8 mouse cellular contexts compared by ENCODE assay signal in genomic region chr3:51416073-51416363, GRCm38 (mm10). TPM values are rescaled to one million over a fixed set of nuclear protein-coding genes. Genes with fewer than 3 reads are reported as not detected.
DNase-seq lines count a peak whose midpoint lies in the region; ATAC-seq and TF ChIP-seq lines count a peak whose summit lies in the region.

No protein-coding gene starts in this region.

- under 1% methylated on average over 28 of the region's 30 CpGs for WGBS in liver, adult 2 months
- under 1% methylated on average over 30 of the region's 30 CpGs for WGBS in embryonic facial prominence, embryonic 15.5 days
- 0% methylated on average over 26 of the region's 30 CpGs for WGBS in limb, embryonic 11.5 days
- under 1% methylated on average over 29 of the region's 30 CpGs for WGBS in neural tube, embryonic 15.5 days

- H3K79me2 ChIP-seq in liver, adult 2 months (ENCODE audit: control insufficient read depth, insufficient read depth, low read length): peaks cover 7% of the 10 kb centered on the region; the same call in 1 of the 2 replicates

- H3K4me1 ChIP-seq in liver, adult 2 months (ENCODE audit: control insufficient read depth, insufficient read depth, low read length): peaks cover 13% of the 10 kb centered on the region; the same call in 1 of the 2 replicates
- peaks cover 16% of the 10 kb centered on the region for H3K4me1 ChIP-seq in embryonic facial prominence, embryonic 15.5 days
- peaks cover 7% of the 10 kb centered on the region for H3K4me1 ChIP-seq in limb, embryonic 11.5 days (ENCODE audit: control insufficient read depth, insufficient read depth, low read length)
- peaks cover 32% of the 10 kb centered on the region for H3K4me1 ChIP-seq in neural tube, embryonic 15.5 days

- H3K4me2 ChIP-seq in embryonic facial prominence, embryonic 15.5 days (replicated peaks): peak overlapping the region; percentile 55
- H3K4me2 ChIP-seq in limb, embryonic 11.5 days (ENCODE audit: low read depth, severe bottlenecking): peak overlapping the region; percentile 46; the same call in 1 of the 2 replicates
- peak overlapping the region; percentile 86 for H3K4me2 ChIP-seq in neural tube, embryonic 15.5 days

- no peak for TF ChIP-seq CTCF in liver, adult 2 months (IDR thresholded peaks at IDR 0.05; ENCODE audit: low read depth, low read length)

- DNase-seq in liver, adult 2 months (ENCODE audit: extremely low read depth, low read depth, low spot score): peak; percentile 20
- no peak for DNase-seq in liver
- no peak for DNase-seq in limb, embryonic 11.5 days (ENCODE audit: low spot score)
- no peak for DNase-seq in cerebellum, postnatal 25 days
- no peak for DNase-seq in left cerebral cortex, postnatal 25 days (ENCODE audit: low spot score in 2 of 2)
- DNase-seq in lung, postnatal 14 days: no peak

- H3K36me3 ChIP-seq in liver, adult 2 months (ENCODE audit: control insufficient read depth, insufficient read depth, low read length): no peaks in the 10 kb centered on the region
- no peaks in the 10 kb centered on the region for H3K36me3 ChIP-seq in embryonic facial prominence, embryonic 15.5 days
- H3K36me3 ChIP-seq in limb, embryonic 11.5 days (ENCODE audit: control insufficient read depth, insufficient read depth, low read length): no peaks in the 10 kb centered on the region
- H3K36me3 ChIP-seq in neural tube, embryonic 15.5 days: no peaks in the 10 kb centered on the region

- H3K4me3 ChIP-seq in liver, adult 2 months (ENCODE audit: insufficient read depth, low read depth, low read length): peak overlapping the region; percentile 98
- peak overlapping the region; percentile 98 for H3K4me3 ChIP-seq in embryonic facial prominence, embryonic 15.5 days (replicated peaks)
- peak overlapping the region; percentile 99 for H3K4me3 ChIP-seq in limb, embryonic 11.5 days (ENCODE audit: low read depth, low read length)
- peak overlapping the region; percentile 98 for H3K4me3 ChIP-seq in neural tube, embryonic 15.5 days (replicated peaks)

- no peaks in the 10 kb centered on the region for H3K9me3 ChIP-seq in embryonic facial prominence, embryonic 15.5 days (replicated peaks)
- H3K9me3 ChIP-seq in limb, embryonic 11.5 days (ENCODE audit: control insufficient read depth, low read length): no peaks in the 10 kb centered on the region
- H3K9me3 ChIP-seq in neural tube, embryonic 15.5 days (replicated peaks): no peaks in the 10 kb centered on the region

- H3K9ac ChIP-seq in liver, adult 2 months (ENCODE audit: low read depth, low read length): peak overlapping the region; percentile 91
- H3K9ac ChIP-seq in embryonic facial prominence, embryonic 15.5 days: peak overlapping the region; percentile 93
- H3K9ac ChIP-seq in limb, embryonic 11.5 days (ENCODE audit: low read length): peak overlapping the region; percentile 97
- peak overlapping the region; percentile 85 for H3K9ac ChIP-seq in neural tube, embryonic 15.5 days (replicated peaks)

- H3K27me3 ChIP-seq in liver, adult 2 months (ENCODE audit: control insufficient read depth, insufficient read depth, low read length): no peaks in the 10 kb centered on the region
- H3K27me3 ChIP-seq in embryonic facial prominence, embryonic 15.5 days: no peaks in the 10 kb centered on the region
- no peaks in the 10 kb centered on the region for H3K27me3 ChIP-seq in limb, embryonic 11.5 days (ENCODE audit: control insufficient read depth, insufficient read depth, low read length)
- H3K27me3 ChIP-seq in neural tube, embryonic 15.5 days (replicated peaks): no peaks in the 10 kb centered on the region

- no peak for TF ChIP-seq POLR2A in liver, adult 2 months (IDR thresholded peaks at IDR 0.05; ENCODE audit: extremely low read depth, insufficient read depth, low read length)

- intact Hi-C loops in left cerebral cortex, postnatal 25 days (cut with DNase I): no loop called here

- peak overlapping the region; percentile 73 for H3K27ac ChIP-seq in liver, adult 2 months (replicated peaks; ENCODE audit: insufficient read depth, low read depth, low read length)
- peak overlapping the region; percentile 92 for H3K27ac ChIP-seq in embryonic facial prominence, embryonic 15.5 days (replicated peaks)
- H3K27ac ChIP-seq in limb, embryonic 11.5 days (replicated peaks; ENCODE audit: low read depth, low read length): peak overlapping the region; percentile 89
- H3K27ac ChIP-seq in neural tube, embryonic 15.5 days (replicated peaks): peak overlapping the region; percentile 92

- ATAC-seq in embryonic facial prominence, embryonic 15.5 days (ENCODE audit: insufficient number of reproducible peaks, low FRiP score, low TSS enrichment, low read depth): peak; percentile 56; the same call in 1 of the 2 replicates
- ATAC-seq in limb, embryonic 11.5 days (ENCODE audit: insufficient number of reproducible peaks, low FRiP score, low TSS enrichment, low read depth): peak; percentile 69
- ATAC-seq in neural tube, embryonic 15.5 days (ENCODE audit: low FRiP score): peak; percentile 66; the same call in 1 of the 2 replicates

RNA-seq across cellular contexts. Expression of gene Naa15, which starts 1.1 kb away (rescaled TPM):
- 14.8 TPM in 2 replicates for total RNA-seq in liver, adult 2 months (2014; rRNA removed)
- 1.8 and 2.0 TPM in 2 replicates for polyA plus RNA-seq in liver, adult 2 months (2012; rRNA removed)
- 40.6 and 41.4 TPM in 2 replicates for polyA plus RNA-seq in embryonic facial prominence, embryonic 15.5 days (2015; fragmentation: Nextera tagmentation; extraction: Ambion mirVana)
- 52.0 and 54.4 TPM in 2 replicates for polyA plus RNA-seq in limb, embryonic 11.5 days (2014; fragmentation: Nextera tagmentation; extraction: Ambion mirVana)
- polyA plus RNA-seq in neural tube, embryonic 15.5 days (2015; fragmentation: Nextera tagmentation; extraction: Ambion mirVana): 40.6 and 42.8 TPM in 2 replicates
- total RNA-seq in left cerebral cortex, postnatal 25 days (2021): 10 to 100 TPM; 46.8 to 51.3 TPM

RNA-seq across cellular contexts. Expression of gene Ndufc1, which starts 7.2 kb away (rescaled TPM):
- 104 and 139 TPM in 2 replicates for total RNA-seq in liver, adult 2 months (2014; rRNA removed)
- 179 and 231 TPM in 2 replicates for polyA plus RNA-seq in liver, adult 2 months (2012; rRNA removed)
- polyA plus RNA-seq in embryonic facial prominence, embryonic 15.5 days (2015; fragmentation: Nextera tagmentation; extraction: Ambion mirVana): 613 and 635 TPM in 2 replicates
- polyA plus RNA-seq in limb, embryonic 11.5 days (2014; fragmentation: Nextera tagmentation; extraction: Ambion mirVana): 663 and 706 TPM in 2 replicates
- 784 and 883 TPM in 2 replicates for polyA plus RNA-seq in neural tube, embryonic 15.5 days (2015; fragmentation: Nextera tagmentation; extraction: Ambion mirVana)
- 100 to 1,000 TPM; 362 to 365 TPM for total RNA-seq in left cerebral cortex, postnatal 25 days (2021)

RNA-seq across cellular contexts. Expression of gene Mgarp, which starts 19.5 kb away (rescaled TPM):
- total RNA-seq in liver, adult 2 months (2014; rRNA removed): 2.8 TPM in 1 of 2 replicates, not detected in the other
- polyA plus RNA-seq in liver, adult 2 months (2012; rRNA removed): 0.10 TPM in 1 of 2 replicates, not detected in the other
- 4.8 and 5.7 TPM in 2 replicates for polyA plus RNA-seq in embryonic facial prominence, embryonic 15.5 days (2015; fragmentation: Nextera tagmentation; extraction: Ambion mirVana)
- polyA plus RNA-seq in limb, embryonic 11.5 days (2014; fragmentation: Nextera tagmentation; extraction: Ambion mirVana): 2.4 and 5.0 TPM in 2 replicates
- 0.81 and 1.4 TPM in 2 replicates for polyA plus RNA-seq in neural tube, embryonic 15.5 days (2015; fragmentation: Nextera tagmentation; extraction: Ambion mirVana)
- not detected for total RNA-seq in left cerebral cortex, postnatal 25 days (2021)

Comparison
In these comparisons a context has a peak if more than half of its experiments do, and no peak if none do; other contexts are left out.
1. RNA of gene Naa15, which starts 1.1 kb away (polyA plus RNA-seq): 52.0 to 54.4 TPM in limb, embryonic 11.5 days, 40.6 to 42.8 TPM in neural tube, embryonic 15.5 days and 40.6 to 41.4 TPM in embryonic facial prominence, embryonic 15.5 days; 1.8 to 2.0 TPM in liver, adult 2 months; every median in the first group is over 10 times any median in the second.
2. Peak in every context shown above with its lines, with median percentiles within 50 percentile points of each other: H3K27ac ChIP-seq, H3K4me3 ChIP-seq, H3K9ac ChIP-seq, ATAC-seq and H3K4me2 ChIP-seq.